Mouse (Mus musculus): ENCODE results near the gene Lect2. TPM values are rescaled to one million over a fixed set of nuclear protein-coding genes. Genes with fewer than 3 reads are reported as not detected.

Lect2 gene
- polyA plus RNA-seq (2017; shearing (Covaris generic)): not detected

GRCm38 (mm10) chr13:56548401-56548800 is at the start of gene Lect2:
Gene Lect2 (minus strand): TSS chr13:56548502.

GRCm38 (mm10) chr13:56522081-56522820 is 26.1 kb downstream of the Lect2 start, which contains the start of gene Fbxl21:
Gene Fbxl21 (plus strand): TSS chr13:56522472.

Other genes starting within 250 kb of the Lect2 start
- gene Gm3045, start 121.9 kb downstream of the Lect2 start, polyA plus RNA-seq (2017; shearing (Covaris generic)): not detected
- gene Slc25a48, start 110.1 kb downstream of the Lect2 start, polyA plus RNA-seq (2017; shearing (Covaris generic)): not detected
- not detected for gene Il9, start 66.3 kb downstream of the Lect2 start, polyA plus RNA-seq (2017; shearing (Covaris generic))
- gene Fbxl21, start 26.0 kb downstream of the Lect2 start, polyA plus RNA-seq (2017; shearing (Covaris generic)): 2.4 TPM
- not detected for gene Tgfbi, start 61.0 kb upstream of the Lect2 start, polyA plus RNA-seq (2017; shearing (Covaris generic))
- 47.1 TPM for gene Smad5, start 154.5 kb upstream of the Lect2 start, polyA plus RNA-seq (2017; shearing (Covaris generic))
- not detected for gene Gm45623, start 205.3 kb upstream of the Lect2 start, polyA plus RNA-seq (2017; shearing (Covaris generic))